Mouse (Mus musculus) thymus, adult 18-20 months (tissue): ENCODE measurements around the gene Utp14b.

Source experiments
- DNase-seq, 2 experiments: peaks; one replicate each; pipeline ENCODE4 v3.0.0; 2022; ENCODE audit warnings: mixed read lengths in 2 of 2

Utp14b gene

GRCm38 (mm10) chr1:78688149-78688548 lies 30.3 kb downstream of the Utp14b start:
- DNase-seq = no peak

GRCm38 (mm10) chr1:78694503-78695258 lies 36.8 kb downstream of the Utp14b start:
- no peak for DNase-seq

DNA sequence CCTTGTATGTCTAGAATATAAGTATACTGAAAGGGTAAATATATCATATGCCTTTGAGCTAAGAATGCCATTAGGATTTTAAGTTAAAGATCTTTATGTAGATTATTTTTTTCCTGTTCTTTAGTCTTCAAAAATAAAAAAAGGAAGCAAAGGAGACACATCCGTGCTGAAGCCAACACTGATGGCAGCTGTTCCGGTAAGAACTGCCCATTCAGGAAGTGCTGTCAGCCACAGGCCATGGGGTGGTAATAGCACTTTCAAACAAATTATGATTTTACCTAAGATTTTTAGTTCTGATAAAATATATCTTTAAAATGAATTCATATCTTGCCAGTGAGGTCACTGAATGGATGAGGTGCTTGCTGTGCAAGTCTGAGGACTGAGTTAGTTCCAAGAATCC lies 38.5 kb downstream of the Utp14b start:
- DNase-seq = no peak

DNA sequence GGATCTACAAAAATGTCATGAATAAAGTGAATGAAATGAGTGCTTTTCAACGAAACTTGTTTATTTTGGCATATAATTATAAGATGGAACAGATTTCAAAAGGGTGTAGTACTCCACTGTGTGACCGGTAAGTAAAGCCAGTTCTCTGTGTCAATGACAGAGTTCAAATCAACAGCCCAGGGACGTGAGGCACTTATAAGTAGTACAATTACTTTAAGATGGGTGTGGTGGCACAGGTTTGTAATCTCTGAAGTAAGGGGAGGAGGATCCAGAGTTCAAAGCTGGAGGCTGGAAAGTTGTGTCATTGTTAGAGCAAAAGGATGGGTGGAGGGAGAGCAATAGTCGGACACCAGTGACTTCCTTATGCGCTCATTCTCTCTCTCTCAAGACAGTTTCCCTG lies 39.1 kb downstream of the Utp14b start:
- DNase-seq = no peak

GRCm38 (mm10) chr1:78698138-78698537 lies 40.3 kb downstream of the Utp14b start:
- DNase-seq = no peak

DNA sequence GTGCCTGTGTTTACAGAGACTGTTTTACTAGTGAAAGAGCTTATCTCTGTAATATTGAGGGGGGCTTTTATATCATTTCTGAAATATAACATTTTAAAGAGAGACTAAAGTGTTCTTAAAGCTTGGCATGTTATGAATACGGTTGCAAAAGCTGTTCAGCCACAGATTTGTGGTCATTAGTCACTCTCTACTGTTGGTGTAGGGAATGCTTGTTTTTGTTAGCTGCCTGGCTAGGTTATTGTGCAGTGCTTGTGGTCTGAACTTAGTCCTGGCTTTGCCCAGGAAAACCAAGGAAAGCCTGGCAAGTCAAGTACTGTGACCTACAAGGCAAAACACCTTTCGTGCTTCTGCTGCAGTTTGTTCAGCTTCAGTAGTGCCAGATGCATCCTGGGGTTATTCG lies 43.9 kb downstream of the Utp14b start:
- DNase-seq = no peak

DNA sequence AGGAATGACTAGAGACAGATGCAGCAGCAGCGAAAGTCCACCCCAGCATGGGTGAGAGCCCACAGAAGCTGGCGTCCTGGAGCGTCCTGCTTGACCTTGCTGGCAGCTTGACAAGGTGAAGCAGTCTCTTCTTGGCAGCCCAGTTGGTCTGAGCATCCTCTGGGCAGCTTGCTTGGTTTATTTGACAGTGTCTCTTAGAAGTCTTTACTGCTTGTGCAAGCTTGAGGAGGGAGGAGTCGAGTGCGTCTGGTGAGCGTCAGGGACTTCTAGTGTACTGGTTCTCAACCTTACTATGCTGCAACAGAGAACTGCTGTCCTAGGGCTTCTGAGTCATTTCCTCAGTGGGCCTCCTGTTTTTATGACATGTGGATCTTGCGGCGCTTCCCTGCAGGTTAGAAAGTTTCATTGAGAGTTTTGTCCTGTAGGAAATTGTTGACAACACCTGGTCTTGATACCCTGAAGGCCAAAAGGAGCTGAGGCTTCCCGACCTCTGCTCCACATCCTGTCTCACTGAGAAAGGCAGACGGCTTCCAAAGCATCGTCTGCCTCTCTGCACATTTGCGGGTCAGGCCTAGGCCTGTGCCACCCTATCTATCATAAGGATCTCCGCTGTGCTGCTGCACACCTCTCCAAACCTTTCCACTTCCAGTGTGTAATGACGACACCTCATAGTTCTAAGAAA lies 44.6 kb downstream of the Utp14b start:
- DNase-seq = no peak

GRCm38 (mm10) chr1:78702964-78703285 lies 45.1 kb downstream of the Utp14b start:
- no peak for DNase-seq

- no peak for DNase-seq
Measured at GRCm38 (mm10) chr1:78706338-78706737, 48.5 kb downstream of the Utp14b start.

DNA sequence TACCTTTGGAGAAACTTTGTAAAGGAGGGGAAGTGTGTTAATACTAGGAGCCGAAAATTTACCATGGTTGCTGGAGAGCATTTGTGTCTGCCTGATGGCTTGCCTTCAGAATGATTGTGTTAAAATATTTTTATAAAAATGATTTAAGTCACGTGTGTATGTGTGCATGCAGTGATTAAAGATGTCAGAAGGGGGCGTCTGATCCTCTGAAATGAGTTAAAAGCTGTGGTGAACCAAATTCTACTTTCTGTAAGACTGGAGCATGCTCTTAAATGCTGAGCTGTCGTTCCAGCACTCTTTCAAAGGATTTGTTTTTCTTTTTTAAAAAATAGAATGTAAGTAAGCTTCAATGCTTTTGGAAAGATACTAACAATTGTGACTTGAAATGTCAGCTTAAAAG lies 49.4 kb downstream of the Utp14b start:
- no peak for DNase-seq

GRCm38 (mm10) chr1:78710026-78710425 lies 52.2 kb downstream of the Utp14b start:
- no peak for DNase-seq

GRCm38 (mm10) chr1:78710613-78711329 lies 52.9 kb downstream of the Utp14b start:
- DNase-seq = no peak
